Mouse (Mus musculus): ENCODE results near the gene Sf3b5. TPM values are rescaled to one million over a fixed set of nuclear protein-coding genes. Genes with fewer than 3 reads are reported as not detected.

The Sf3b5 gene
- polyA plus RNA-seq, 1 experiment, result 40.2 TPM

DNA sequence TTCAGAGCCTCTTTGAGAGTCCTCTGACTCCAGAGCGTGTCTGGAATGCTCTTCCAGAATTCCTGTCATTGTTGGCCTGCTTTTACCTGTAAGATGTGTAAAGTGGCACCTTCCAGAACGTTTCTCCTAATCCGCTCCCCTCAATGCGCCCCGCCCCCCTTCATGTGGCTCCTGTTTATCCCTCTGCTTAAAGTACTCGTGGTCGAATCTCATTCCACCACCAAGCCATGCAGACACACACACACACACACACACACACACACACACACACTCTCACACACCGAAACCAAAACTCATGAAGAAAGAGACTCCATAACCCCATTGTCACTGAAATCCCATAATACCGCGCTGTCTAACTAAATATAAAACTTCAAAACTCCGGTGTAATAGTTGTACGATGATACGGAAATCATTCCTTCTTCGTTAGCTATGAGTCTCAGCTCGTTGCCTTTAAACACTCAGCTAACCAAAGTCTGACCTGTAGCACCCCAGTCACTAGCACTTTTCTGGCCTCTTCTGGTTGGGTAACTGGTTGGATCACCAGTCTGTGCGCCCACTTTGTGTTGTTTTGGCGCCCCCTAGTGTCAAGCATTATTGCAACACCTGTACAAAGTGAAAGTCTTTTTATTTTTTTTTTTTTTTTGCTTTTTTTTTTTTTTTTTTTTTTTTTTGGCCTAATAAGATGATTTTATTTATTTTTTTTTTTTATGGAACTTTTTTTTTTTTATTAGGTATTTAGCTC lies 8.2 kb upstream of the Sf3b5 start:
- Histone ChIP-seq H3K36me3 (ENCODE audit: control insufficient read depth, insufficient read depth, low read length) (no peaks in the 10 kb centered on the region), H3K27me3 (ENCODE audit: control insufficient read depth, insufficient read depth, low read length) (no peaks in the 10 kb centered on the region), H3K4me3 (ENCODE audit: low read depth, low read length) (no peak overlapping the region), H3K27ac (ENCODE audit: insufficient read depth, low read depth, low read length) (no peak overlapping the region), H3K4me1 (ENCODE audit: control insufficient read depth, insufficient read depth, insufficient read length, low read length) (no peaks in the 10 kb centered on the region)
- TF ChIP-seq CTCF (IDR thresholded peaks at IDR 0.05; ENCODE audit: extremely low read depth, insufficient read length, insufficient replicate concordance, low read depth, low read length) (peak; percentile 67; the same call in 1 of the 2 replicates), POLR2A (IDR thresholded peaks at IDR 0.05; ENCODE audit: low read depth, low read length) (no peak)
- WGBS, result 39% methylated on average over 17 of the region's 17 CpGs

GRCm38 (mm10) chr10:13007876-13008736 lies 3.0 kb downstream of the Sf3b5 start:
- peak overlapping the region; percentile 97 for H3K4me3 ChIP-seq (ENCODE audit: low read depth, low read length)
- no peaks in the 10 kb centered on the region for H3K27me3 ChIP-seq (ENCODE audit: control insufficient read depth, insufficient read depth, low read length)
- no peak overlapping the region for H3K27ac ChIP-seq (ENCODE audit: insufficient read depth, low read depth, low read length)
- H3K36me3 ChIP-seq (ENCODE audit: control insufficient read depth, insufficient read depth, low read length), result no peaks in the 10 kb centered on the region
- peaks cover 5% of the 10 kb centered on the region; the same call in 1 of the 2 replicates for H3K4me1 ChIP-seq (ENCODE audit: control insufficient read depth, insufficient read depth, insufficient read length, low read length)
- 1% methylated on average over 52 of the region's 52 CpGs for WGBS
- TF ChIP-seq CTCF (IDR thresholded peaks at IDR 0.05; ENCODE audit: extremely low read depth, insufficient read length, insufficient replicate concordance, low read depth, low read length), result no peak; the same call in 1 of the 2 replicates
- peak; percentile 50 for TF ChIP-seq POLR2A (IDR thresholded peaks at IDR 0.05; ENCODE audit: low read depth, low read length)

GRCm38 (mm10) chr10:13008737-13009121 lies 3.6 kb downstream of the Sf3b5 start:
- H3K27ac ChIP-seq (ENCODE audit: insufficient read depth, low read depth, low read length), result no peak overlapping the region
- under 1% methylated on average over 29 of the region's 29 CpGs for WGBS
- H3K27me3 ChIP-seq (ENCODE audit: control insufficient read depth, insufficient read depth, low read length), result no peaks in the 10 kb centered on the region

DNA sequence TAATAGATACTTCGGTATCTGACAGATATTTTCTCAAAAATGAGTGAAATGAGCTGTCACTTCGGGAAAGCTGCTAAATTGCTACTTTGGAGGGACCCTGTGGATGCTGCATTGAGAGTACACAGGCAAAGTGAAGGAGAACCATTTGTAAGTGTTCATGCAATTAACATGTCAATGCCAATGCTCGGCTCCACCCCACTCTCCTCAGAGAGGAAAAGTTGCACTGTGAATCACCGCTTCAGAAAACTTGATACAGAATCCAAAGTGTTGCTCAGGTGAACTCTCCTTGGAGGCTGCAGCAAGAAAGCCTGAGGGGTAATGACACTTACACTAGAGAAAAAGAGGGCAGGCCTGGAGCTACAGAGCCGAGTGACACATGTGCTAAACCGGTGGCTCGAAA lies 8.9 kb downstream of the Sf3b5 start:
- WGBS, result 77% methylated on average over 7 of the region's 7 CpGs
- no peak for TF ChIP-seq CTCF (IDR thresholded peaks at IDR 0.05; ENCODE audit: extremely low read depth, insufficient read length, insufficient replicate concordance, low read depth, low read length)
- TF ChIP-seq POLR2A (IDR thresholded peaks at IDR 0.05; ENCODE audit: low read depth, low read length), result no peak
- no peaks in the 10 kb centered on the region for H3K27me3 ChIP-seq (ENCODE audit: control insufficient read depth, insufficient read depth, low read length)
- H3K36me3 ChIP-seq (ENCODE audit: control insufficient read depth, insufficient read depth, low read length), result no peaks in the 10 kb centered on the region
- H3K4me3 ChIP-seq (ENCODE audit: low read depth, low read length), result no peak overlapping the region
- no peak overlapping the region for H3K27ac ChIP-seq (ENCODE audit: insufficient read depth, low read depth, low read length)
- H3K4me1 ChIP-seq (ENCODE audit: control insufficient read depth, insufficient read depth, insufficient read length, low read length), result peaks cover 5% of the 10 kb centered on the region; the same call in 1 of the 2 replicates

More at GRCm38 (mm10) chr10:13008737-13009121, 3.6 kb downstream of the Sf3b5 start:
- no peak for TF ChIP-seq POLR2A (IDR thresholded peaks at IDR 0.05; ENCODE audit: low read depth, low read length)
- no peak for TF ChIP-seq CTCF (IDR thresholded peaks at IDR 0.05; ENCODE audit: extremely low read depth, insufficient read length, insufficient replicate concordance, low read depth, low read length)
- no peaks in the 10 kb centered on the region for H3K36me3 ChIP-seq (ENCODE audit: control insufficient read depth, insufficient read depth, low read length)
- H3K4me1 ChIP-seq (ENCODE audit: control insufficient read depth, insufficient read depth, insufficient read length, low read length), result peaks cover 5% of the 10 kb centered on the region; the same call in 1 of the 2 replicates
- H3K4me3 ChIP-seq (ENCODE audit: low read depth, low read length), result peak overlapping the region; percentile 97

GRCm38 (mm10) chr10:13016573-13016972 lies 11.4 kb downstream of the Sf3b5 start:
- H3K4me3 ChIP-seq (ENCODE audit: low read depth, low read length), result no peak overlapping the region
- H3K4me1 ChIP-seq (ENCODE audit: control insufficient read depth, insufficient read depth, insufficient read length, low read length), result no peaks in the 10 kb centered on the region
- H3K36me3 ChIP-seq (ENCODE audit: control insufficient read depth, insufficient read depth, low read length), result no peaks in the 10 kb centered on the region
- no peak overlapping the region for H3K27ac ChIP-seq (ENCODE audit: insufficient read depth, low read depth, low read length)
- WGBS, result 22% methylated on average over 4 of the region's 4 CpGs
- no peaks in the 10 kb centered on the region for H3K27me3 ChIP-seq (ENCODE audit: control insufficient read depth, insufficient read depth, low read length)
- TF ChIP-seq CTCF (IDR thresholded peaks at IDR 0.05; ENCODE audit: extremely low read depth, insufficient read length, insufficient replicate concordance, low read depth, low read length) (no peak), POLR2A (IDR thresholded peaks at IDR 0.05; ENCODE audit: low read depth, low read length) (no peak)

DNA sequence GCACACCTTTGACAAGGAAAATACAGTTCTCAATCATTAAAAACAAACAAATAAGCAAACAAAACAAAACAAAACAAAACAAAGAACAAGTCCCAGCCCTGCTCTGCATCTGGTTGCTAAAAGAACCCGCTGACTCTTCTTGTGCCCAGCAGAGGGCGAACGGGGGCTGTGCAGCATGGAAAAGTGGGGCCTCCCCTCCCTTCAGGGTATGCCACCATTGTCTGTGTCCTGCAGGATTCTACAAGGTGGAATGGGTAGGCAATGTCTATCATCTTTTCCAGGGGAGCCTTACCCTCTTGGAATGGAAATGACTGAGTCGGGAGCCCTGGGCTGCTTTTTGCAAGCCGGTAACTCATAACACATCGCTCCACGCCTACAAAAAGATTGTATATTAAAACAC lies 13.4 kb downstream of the Sf3b5 start:
- H3K27me3 ChIP-seq (ENCODE audit: control insufficient read depth, insufficient read depth, low read length), result no peaks in the 10 kb centered on the region
- H3K36me3 ChIP-seq (ENCODE audit: control insufficient read depth, insufficient read depth, low read length), result no peaks in the 10 kb centered on the region
- no peak overlapping the region for H3K27ac ChIP-seq (ENCODE audit: insufficient read depth, low read depth, low read length)
- no peak overlapping the region for H3K4me3 ChIP-seq (ENCODE audit: low read depth, low read length)
- peaks cover 11% of the 10 kb centered on the region for H3K4me1 ChIP-seq (ENCODE audit: control insufficient read depth, insufficient read depth, insufficient read length, low read length)
- WGBS, result 67% methylated on average over 7 of the region's 7 CpGs
- TF ChIP-seq POLR2A (IDR thresholded peaks at IDR 0.05; ENCODE audit: low read depth, low read length), result no peak
- TF ChIP-seq CTCF (IDR thresholded peaks at IDR 0.05; ENCODE audit: extremely low read depth, insufficient read length, insufficient replicate concordance, low read depth, low read length), result peak; percentile 64; the same call in 1 of the 2 replicates

DNA sequence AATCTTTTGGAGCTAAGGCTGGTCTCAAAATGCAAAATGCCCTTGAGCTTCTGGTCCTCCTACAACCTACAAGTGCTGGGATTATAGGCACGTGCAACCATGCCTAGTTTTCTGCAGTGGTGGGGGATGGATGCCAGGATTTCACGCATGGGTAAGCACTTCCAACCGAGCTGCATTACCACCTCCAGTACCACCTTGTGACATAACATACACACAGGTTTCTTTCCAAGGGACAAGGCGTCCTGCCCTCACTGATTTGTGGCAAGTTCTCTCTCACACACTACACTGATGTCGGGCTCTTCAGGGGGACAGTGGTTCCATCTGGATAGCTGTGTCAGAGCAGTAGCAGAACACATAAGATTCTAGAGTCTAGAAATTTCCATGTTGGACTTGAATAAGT lies 13.9 kb downstream of the Sf3b5 start:
- no peak overlapping the region for H3K27ac ChIP-seq (ENCODE audit: insufficient read depth, low read depth, low read length)
- WGBS, result 85% methylated on average over 5 of the region's 5 CpGs
- no peak for TF ChIP-seq POLR2A (IDR thresholded peaks at IDR 0.05; ENCODE audit: low read depth, low read length)
- no peak for TF ChIP-seq CTCF (IDR thresholded peaks at IDR 0.05; ENCODE audit: extremely low read depth, insufficient read length, insufficient replicate concordance, low read depth, low read length)
- no peak overlapping the region for H3K4me3 ChIP-seq (ENCODE audit: low read depth, low read length)
- H3K4me1 ChIP-seq (ENCODE audit: control insufficient read depth, insufficient read depth, insufficient read length, low read length), result peaks cover 11% of the 10 kb centered on the region
- no peaks in the 10 kb centered on the region for H3K27me3 ChIP-seq (ENCODE audit: control insufficient read depth, insufficient read depth, low read length)
- H3K36me3 ChIP-seq (ENCODE audit: control insufficient read depth, insufficient read depth, low read length), result no peaks in the 10 kb centered on the region

Measured in small intestine, adult 2 months (tissue).